Mouse (Mus musculus): ENCODE data around the gene Znfx1. TPM values are rescaled to one million over a fixed set of nuclear protein-coding genes. Genes with fewer than 3 reads are reported as not detected.

The Znfx1 gene
- polyA plus RNA-seq, 1 experiment from 2014 or later: 7.1 TPM

DNA sequence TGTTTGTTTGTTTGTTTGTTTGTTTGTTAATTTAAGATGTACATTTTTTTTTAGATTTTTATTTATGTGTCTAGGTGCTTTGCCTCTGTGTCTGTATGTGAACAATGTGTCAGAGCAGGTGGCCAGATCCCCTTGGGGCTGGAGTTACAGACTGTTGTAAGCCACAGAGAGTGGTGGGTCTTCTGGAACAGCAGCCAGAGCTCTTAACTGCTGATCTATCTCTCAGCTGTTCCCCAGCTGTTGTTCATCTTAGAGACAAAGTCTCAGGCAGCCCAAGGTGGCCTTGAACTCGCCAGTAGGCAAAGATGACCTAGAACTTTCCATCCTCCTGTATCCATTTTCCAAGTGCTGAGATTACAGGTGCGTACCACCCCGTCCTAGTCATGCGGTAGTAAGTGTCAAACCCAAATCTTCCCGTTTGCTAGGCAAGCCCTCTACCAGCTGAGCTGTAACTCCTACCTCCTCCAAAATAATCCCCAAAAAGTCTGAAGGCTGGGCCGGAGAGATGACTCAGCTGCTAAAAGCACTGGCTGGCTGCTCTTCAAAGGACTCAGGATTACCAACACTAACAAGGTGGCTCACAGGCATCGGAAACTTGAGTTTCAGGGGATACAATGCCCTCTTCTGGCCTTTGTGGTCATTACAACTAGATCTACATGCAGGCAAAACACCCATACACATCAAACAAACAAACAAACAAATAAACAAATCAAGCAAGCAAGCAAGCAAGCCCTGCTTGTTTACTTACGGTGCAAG, 58.5 kb downstream of the Znfx1 start:
- ATAC-seq (replicated peaks; ENCODE audit: low FRiP score, low TSS enrichment, low read depth) (no peak), DNase-seq (ENCODE audit: low spot score) (peak; percentile 55)
- H3K27me3 ChIP-seq (replicated peaks; ENCODE audit: control insufficient read depth, insufficient read depth, low read length): no peaks in the 10 kb centered on the region
- H3K4me1 ChIP-seq (replicated peaks; ENCODE audit: control insufficient read depth, insufficient read depth, low read length): no peaks in the 10 kb centered on the region
- no peaks in the 10 kb centered on the region for H3K36me3 ChIP-seq (ENCODE audit: control insufficient read depth, insufficient read depth, low read length)
- no peak overlapping the region for H3K4me3 ChIP-seq (ENCODE audit: low read depth, low read length)
- H3K27ac ChIP-seq (ENCODE audit: low read depth): no peak overlapping the region
- 43% methylated on average over 8 of the region's 8 CpGs for WGBS
- no peak overlapping the region for H3K9ac ChIP-seq (ENCODE audit: low read length)
- H3K9me3 ChIP-seq (ENCODE audit: control insufficient read depth, low read length): no peaks in the 10 kb centered on the region
- no peak overlapping the region for H3K4me2 ChIP-seq (ENCODE audit: low read length)

GRCm38 (mm10) chr2:167001486-167001885, 61.3 kb downstream of the Znfx1 start:
- 82% methylated on average over 9 of the region's 9 CpGs for WGBS
- no peak overlapping the region for H3K9ac ChIP-seq (ENCODE audit: low read length)
- ATAC-seq (replicated peaks; ENCODE audit: low FRiP score, low TSS enrichment, low read depth) (no peak), DNase-seq (ENCODE audit: low spot score) (no peak)
- no peaks in the 10 kb centered on the region for H3K27me3 ChIP-seq (replicated peaks; ENCODE audit: control insufficient read depth, insufficient read depth, low read length)
- H3K4me1 ChIP-seq (replicated peaks; ENCODE audit: control insufficient read depth, insufficient read depth, low read length): no peaks in the 10 kb centered on the region
- no peak overlapping the region for H3K4me2 ChIP-seq (ENCODE audit: low read length)
- H3K9me3 ChIP-seq (ENCODE audit: control insufficient read depth, low read length): no peaks in the 10 kb centered on the region
- H3K36me3 ChIP-seq (ENCODE audit: control insufficient read depth, insufficient read depth, low read length): no peaks in the 10 kb centered on the region
- no peak overlapping the region for H3K4me3 ChIP-seq (ENCODE audit: low read depth, low read length)
- no peak overlapping the region for H3K27ac ChIP-seq (ENCODE audit: low read depth)

GRCm38 (mm10) chr2:166996533-166996894, 66.3 kb downstream of the Znfx1 start:
- Histone ChIP-seq H3K36me3 (ENCODE audit: control insufficient read depth, insufficient read depth, low read length) (no peaks in the 10 kb centered on the region), H3K4me2 (ENCODE audit: low read length) (peak overlapping the region; percentile 50), H3K27ac (ENCODE audit: low read depth) (peak overlapping the region; percentile 65), H3K4me1 (replicated peaks; ENCODE audit: control insufficient read depth, insufficient read depth, low read length) (peaks cover 32% of the 10 kb centered on the region), H3K9ac (ENCODE audit: low read length) (peak overlapping the region; percentile 61), H3K9me3 (ENCODE audit: control insufficient read depth, low read length) (no peaks in the 10 kb centered on the region), H3K4me3 (ENCODE audit: low read depth, low read length) (peak overlapping the region; percentile 96), H3K27me3 (replicated peaks; ENCODE audit: control insufficient read depth, insufficient read depth, low read length) (no peaks in the 10 kb centered on the region)
- ATAC-seq (replicated peaks; ENCODE audit: low FRiP score, low TSS enrichment, low read depth) (peak; percentile 7; the same call in 1 of the 2 replicates), DNase-seq (ENCODE audit: low spot score) (no peak)
- WGBS: 35% methylated on average over 8 of the region's 8 CpGs

DNA sequence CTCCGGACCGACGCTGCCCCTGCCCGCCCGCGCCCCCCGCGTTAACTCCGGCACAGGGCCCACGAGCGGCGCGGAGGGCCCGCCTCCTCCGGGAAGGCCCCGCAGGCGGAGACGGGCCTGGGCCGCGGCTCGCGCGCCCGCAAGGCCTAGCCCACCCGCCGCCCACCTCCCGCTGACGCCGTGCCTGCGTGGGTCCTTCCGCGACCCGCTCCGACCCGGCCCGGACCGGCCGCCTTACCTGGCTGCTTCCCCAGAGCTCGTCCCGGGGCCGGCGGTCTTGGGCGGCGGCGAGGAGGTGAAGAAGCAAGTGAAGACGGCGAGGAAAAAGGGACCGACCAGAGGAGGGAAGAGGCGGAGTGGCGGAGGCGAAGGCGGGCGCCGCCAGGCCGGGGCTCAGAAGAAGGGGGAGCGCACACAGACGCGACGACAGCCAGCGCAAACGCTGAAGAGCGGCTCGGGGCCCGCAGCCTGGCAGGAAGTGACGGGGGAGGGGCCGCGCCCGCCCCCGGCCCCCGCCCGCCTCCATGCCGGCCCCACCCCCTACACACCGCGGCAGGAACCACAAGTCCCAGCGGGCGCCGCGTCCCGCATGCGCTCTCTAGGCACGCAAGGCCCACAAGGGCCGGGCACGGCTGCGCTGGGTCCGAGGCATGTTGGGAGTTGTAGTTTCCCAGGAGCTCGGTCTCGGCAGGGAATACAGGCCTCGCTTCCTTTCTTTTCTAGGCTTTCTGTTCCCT, 66.9 kb downstream of the Znfx1 start, which contains the start of gene Stau1:
Gene Stau1 (minus strand): TSS at position 504 of the 737 bp plus-strand sequence.
- WGBS: under 1% methylated on average over 83 of the region's 88 CpGs
- H3K9me3 ChIP-seq (ENCODE audit: control insufficient read depth, low read length): no peaks in the 10 kb centered on the region

GRCm38 (mm10) chr2:166995021-166995795, 67.6 kb downstream of the Znfx1 start:
- 2% methylated on average over 28 of the region's 28 CpGs for WGBS
- peaks cover 39% of the 10 kb centered on the region for H3K4me1 ChIP-seq (replicated peaks; ENCODE audit: control insufficient read depth, insufficient read depth, low read length)
- peak; percentile 63 for DNase-seq (ENCODE audit: low spot score)

More for the DNA sequence above, 66.9 kb downstream of the Znfx1 start, which contains the start of gene Stau1:
- peak within 1 kb of the TSS; percentile 97 for H3K27ac ChIP-seq (ENCODE audit: low read depth)
- DNase-seq (ENCODE audit: low spot score): peak; percentile 90
- peak within 1 kb of the TSS; percentile 96 for H3K4me3 ChIP-seq (ENCODE audit: low read depth, low read length)
- H3K9ac ChIP-seq (ENCODE audit: low read length): peak within 1 kb of the TSS; percentile 91
- H3K4me2 ChIP-seq (ENCODE audit: low read length): peak within 1 kb of the TSS; percentile 98
- no peaks in the 10 kb centered on the region for H3K27me3 ChIP-seq (replicated peaks; ENCODE audit: control insufficient read depth, insufficient read depth, low read length)
- peaks cover 36% of the 10 kb centered on the region for H3K4me1 ChIP-seq (replicated peaks; ENCODE audit: control insufficient read depth, insufficient read depth, low read length)
- H3K36me3 ChIP-seq (ENCODE audit: control insufficient read depth, insufficient read depth, low read length): no peaks in the 10 kb centered on the region
- peak; percentile 99 for ATAC-seq (replicated peaks; ENCODE audit: low FRiP score, low TSS enrichment, low read depth)

GRCm38 (mm10) chr2:166991945-166992344, 70.9 kb downstream of the Znfx1 start:
- Histone ChIP-seq H3K27ac (ENCODE audit: low read depth) (no peak overlapping the region), H3K27me3 (replicated peaks; ENCODE audit: control insufficient read depth, insufficient read depth, low read length) (no peaks in the 10 kb centered on the region), H3K9me3 (ENCODE audit: control insufficient read depth, low read length) (no peaks in the 10 kb centered on the region), H3K4me3 (ENCODE audit: low read depth, low read length) (no peak overlapping the region), H3K9ac (ENCODE audit: low read length) (no peak overlapping the region), H3K4me1 (replicated peaks; ENCODE audit: control insufficient read depth, insufficient read depth, low read length) (peaks cover 39% of the 10 kb centered on the region), H3K36me3 (ENCODE audit: control insufficient read depth, insufficient read depth, low read length) (no peaks in the 10 kb centered on the region), H3K4me2 (ENCODE audit: low read length) (no peak overlapping the region)
- ATAC-seq (replicated peaks; ENCODE audit: low FRiP score, low TSS enrichment, low read depth) (no peak), DNase-seq (ENCODE audit: low spot score) (no peak)

More at GRCm38 (mm10) chr2:166995021-166995795, 67.6 kb downstream of the Znfx1 start:
- peak overlapping the region; percentile 91 for H3K9ac ChIP-seq (ENCODE audit: low read length)
- peak overlapping the region; percentile 96 for H3K4me3 ChIP-seq (ENCODE audit: low read depth, low read length)
- H3K4me2 ChIP-seq (ENCODE audit: low read length): peak overlapping the region; percentile 98
- peak overlapping the region; percentile 97 for H3K27ac ChIP-seq (ENCODE audit: low read depth)
- H3K9me3 ChIP-seq (ENCODE audit: control insufficient read depth, low read length): no peaks in the 10 kb centered on the region
- H3K27me3 ChIP-seq (replicated peaks; ENCODE audit: control insufficient read depth, insufficient read depth, low read length): no peaks in the 10 kb centered on the region
- ATAC-seq (replicated peaks; ENCODE audit: low FRiP score, low TSS enrichment, low read depth): no peak; the same call in 1 of the 2 replicates
- H3K36me3 ChIP-seq (ENCODE audit: control insufficient read depth, insufficient read depth, low read length): no peaks in the 10 kb centered on the region

GRCm38 (mm10) chr2:166990861-166991260, 72.0 kb downstream of the Znfx1 start:
- Histone ChIP-seq H3K27me3 (replicated peaks; ENCODE audit: control insufficient read depth, insufficient read depth, low read length) (no peaks in the 10 kb centered on the region), H3K4me3 (ENCODE audit: low read depth, low read length) (no peak overlapping the region), H3K27ac (ENCODE audit: low read depth) (no peak overlapping the region), H3K4me1 (replicated peaks; ENCODE audit: control insufficient read depth, insufficient read depth, low read length) (peaks cover 39% of the 10 kb centered on the region), H3K9me3 (ENCODE audit: control insufficient read depth, low read length) (no peaks in the 10 kb centered on the region), H3K9ac (ENCODE audit: low read length) (no peak overlapping the region), H3K4me2 (ENCODE audit: low read length) (no peak overlapping the region), H3K36me3 (ENCODE audit: control insufficient read depth, insufficient read depth, low read length) (no peaks in the 10 kb centered on the region)
- DNase-seq (ENCODE audit: low spot score) (no peak), ATAC-seq (replicated peaks; ENCODE audit: low FRiP score, low TSS enrichment, low read depth) (no peak)
- WGBS: 78% methylated on average over 7 of the region's 7 CpGs
